Mouse (Mus musculus) E14TG2a.4 (cell line): ENCODE results near the gene Caskin2.

Experiments
- CTCF ChIP-seq: conservative IDR thresholded peaks from 2 replicates; pipeline ENCODE4 v1.5.1; 2014; ENCODE audit warnings: low read length
- NANOG ChIP-seq: IDR thresholded peaks from 2 replicates; pipeline ENCODE4 v1.6.1; 2014; ENCODE audit warnings: borderline replicate concordance, low read length, mixed read lengths
- POU5F1 ChIP-seq: IDR thresholded peaks from 2 replicates; pipeline ENCODE4 v1.6.1; 2014; ENCODE audit warnings: low read length, borderline replicate concordance

GRCm38 (mm10) chr11:115766981-115767380, 46.5 kb downstream of the Caskin2 start:
- TF ChIP-seq CTCF, result no peak
- no peak for TF ChIP-seq POU5F1
- TF ChIP-seq NANOG, result no peak
